Mouse (Mus musculus) CH12.LX (cell line): Measurements from ENCODE around the gene Il6ra.

Experiments
- CHD2 ChIP-seq: IDR thresholded peaks from 2 replicates; pipeline ENCODE4 v1.6.1; 2011; ENCODE audit warnings: low read length, improper control_type of control experiment
- CTCF ChIP-seq, 2 experiments: IDR thresholded peaks in 1 of 2; conservative IDR thresholded peaks in 1 of 2; 2 replicates each; pipeline ENCODE4 v1.5.1; 2011 to 2012; ENCODE audit warnings: low read depth in 2 of 2, low read length in 2 of 2, improper control_type of control experiment in 1 of 2, inconsistent platforms in 1 of 2, mild to moderate bottlenecking in 1 of 2, moderate library complexity in 1 of 2
- EP300 ChIP-seq: IDR thresholded peaks from 2 replicates; pipeline ENCODE4 v1.6.1; 2011; ENCODE audit warnings: low read length, improper control_type of control experiment
- HCFC1 ChIP-seq: IDR thresholded peaks from 2 replicates; pipeline ENCODE4 v1.6.1; 2012; ENCODE audit warnings: low read depth, mild to moderate bottlenecking, inconsistent platforms, low read length, improper control_type of control experiment
- MEF2A ChIP-seq: IDR thresholded peaks from 2 replicates; pipeline ENCODE4 v1.6.1; 2014; ENCODE audit warnings: low read depth, mild to moderate bottlenecking, inconsistent platforms, low read length, improper control_type of control experiment, borderline replicate concordance
- PAX5 ChIP-seq: IDR thresholded peaks from 2 replicates; pipeline ENCODE4 v1.6.1; 2012; ENCODE audit warnings: low read length, inconsistent platforms, mixed read lengths
- SIN3A ChIP-seq: IDR thresholded peaks from 2 replicates; pipeline ENCODE4 v1.6.1; 2012; ENCODE audit warnings: low read length, improper control_type of control experiment, inconsistent platforms
- USF1 ChIP-seq: IDR thresholded peaks from 2 replicates; pipeline ENCODE4 v1.6.1; 2014; ENCODE audit warnings: low read depth, mild to moderate bottlenecking, inconsistent platforms, low read length, improper control_type of control experiment

- TF ChIP-seq HCFC1: no peak; the same call in 1 of the 2 replicates
- TF ChIP-seq CHD2: no peak
- TF ChIP-seq PAX5: no peak
- peak; percentile 61; the same call in 1 of the 2 replicates for TF ChIP-seq SIN3A
- no peak for TF ChIP-seq CTCF (conservative IDR thresholded peaks at IDR 0.05 in 1 of 2, IDR thresholded peaks at IDR 0.05 in 1 of 2; ENCODE audit: low read depth in 2 of 2, low read length in 2 of 2)
- 0 out of 2 replicates have a peak, but pooled peaks have one; percentile 46 for TF ChIP-seq MEF2A
- peak; percentile 52; the same call in 1 of the 2 replicates for TF ChIP-seq EP300
- TF ChIP-seq USF1: no peak
These were observed 29.4 kb downstream of the Il6ra start for GRCm38 (mm10) chr3:89883582-89884041.
